Mouse (Mus musculus): ENCODE measurements around the gene Grm5.

Gene Grm5

DNA sequence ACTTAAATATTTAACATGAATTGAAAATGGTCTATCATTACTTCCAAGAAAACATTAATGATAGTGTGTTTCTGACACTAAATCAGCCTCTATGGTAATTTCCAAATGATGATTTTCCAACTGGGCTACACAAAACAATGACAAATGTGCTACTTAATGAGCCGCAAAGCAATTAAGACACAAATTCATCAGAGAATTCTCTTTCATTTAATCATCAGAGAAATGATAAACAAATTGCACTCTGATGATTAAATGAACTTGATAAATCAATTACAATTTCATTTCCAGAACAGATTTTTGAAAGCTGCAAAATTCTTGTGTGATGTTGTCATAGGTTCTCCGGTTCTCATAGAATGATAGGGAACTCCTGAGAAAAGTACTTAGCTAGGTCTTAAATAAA, 577.6 kb downstream of the Grm5 start:
- no peak for DNase-seq (ENCODE audit: low spot score)

Measured in embryo, embryonic 10.5 days (tissue).